Mouse (Mus musculus) embryonic fibroblast, embryonic 13.5 days (primary cell): Measurements from ENCODE around the gene Dusp1. TPM values are rescaled to one million over a fixed set of nuclear protein-coding genes. Genes with fewer than 3 reads are reported as not detected.

Source experiments
- H3K27ac ChIP-seq: 2 replicates; pipeline ENCODE4 v1.5.1; 2012; ENCODE audit warnings: low read length, control low read depth, inconsistent platforms; ENCODE audit not compliant: insufficient read depth
- H3K4me1 ChIP-seq: 2 replicates; pipeline ENCODE4 v1.6.1; 2011; ENCODE audit warnings: low read length; ENCODE audit not compliant: control insufficient read depth, insufficient read depth
- H3K4me3 ChIP-seq: 2 replicates; pipeline ENCODE4 v1.5.1; 2011; ENCODE audit warnings: mild to moderate bottlenecking, control low read depth, low read length; ENCODE audit not compliant: insufficient read depth
- CTCF ChIP-seq: IDR thresholded peaks from 2 replicates; pipeline ENCODE4 v1.5.1; 2011; ENCODE audit warnings: mild to moderate bottlenecking, control low read depth, low read length, moderate library complexity, borderline replicate concordance; ENCODE audit not compliant: insufficient read depth
- POLR2A ChIP-seq: IDR thresholded peaks from 2 replicates; pipeline ENCODE4 v1.6.1; 2011; ENCODE audit warnings: low read depth, mild to moderate bottlenecking, control low read depth, low read length, moderate library complexity
- polyA plus RNA-seq: library from polyadenylated mRNA; stranded (reverse); fragments of >200 nt; gene quantifications from 2 replicates; pipeline ENCODE4 v1.2.4, GENCODE M21; 2011; ENCODE audit warnings: low read depth; ENCODE audit not compliant: missing spikeins, insufficient read length

Gene Dusp1
- polyA plus RNA-seq, 1 experiment: 36.3 TPM

GRCm38 (mm10) chr17:26544319-26544963 lies 17.5 kb downstream of the Dusp1 start:
- TF ChIP-seq CTCF: no peak
- no peak for TF ChIP-seq POLR2A
- Histone ChIP-seq H3K4me3 (no peak overlapping the region), H3K27ac (no peak overlapping the region), H3K4me1 (no peaks in the 10 kb centered on the region)

GRCm38 (mm10) chr17:26540083-26540482 lies 21.8 kb downstream of the Dusp1 start:
- no peak for TF ChIP-seq CTCF
- no peak for TF ChIP-seq POLR2A
- peaks cover 12% of the 10 kb centered on the region for H3K4me1 ChIP-seq
- no peak overlapping the region for H3K27ac ChIP-seq
- no peak overlapping the region for H3K4me3 ChIP-seq

GRCm38 (mm10) chr17:26537722-26538471 lies 24.0 kb downstream of the Dusp1 start:
- TF ChIP-seq CTCF: no peak
- TF ChIP-seq POLR2A: no peak
- H3K27ac ChIP-seq: no peak overlapping the region
- no peak overlapping the region for H3K4me3 ChIP-seq
- peaks cover 23% of the 10 kb centered on the region for H3K4me1 ChIP-seq

GRCm38 (mm10) chr17:26535251-26536136 lies 26.4 kb downstream of the Dusp1 start:
- no peak overlapping the region for H3K4me3 ChIP-seq
- peaks cover 26% of the 10 kb centered on the region for H3K4me1 ChIP-seq
- TF ChIP-seq POLR2A: no peak
- TF ChIP-seq CTCF: no peak
- H3K27ac ChIP-seq: peak overlapping the region; percentile 95; the same call in 1 of the 2 replicates

- H3K4me3 ChIP-seq: no peak overlapping the region
- no peak for TF ChIP-seq CTCF
- no peak for TF ChIP-seq POLR2A
- H3K4me1 ChIP-seq: peaks cover 30% of the 10 kb centered on the region
- H3K27ac ChIP-seq: peak overlapping the region; percentile 95
Observed at GRCm38 (mm10) chr17:26534695-26535094, 27.2 kb downstream of the Dusp1 start.

- Histone ChIP-seq H3K4me1 (peaks cover 35% of the 10 kb centered on the region), H3K27ac (peak overlapping the region; percentile 95), H3K4me3 (no peak overlapping the region)
- 0 out of 2 replicates have a peak, but pooled peaks have one; percentile 11 for TF ChIP-seq POLR2A
- TF ChIP-seq CTCF: no peak
Observed at GRCm38 (mm10) chr17:26533871-26534372, 28.0 kb downstream of the Dusp1 start.

GRCm38 (mm10) chr17:26532476-26533045 lies 29.4 kb downstream of the Dusp1 start:
- H3K4me1 ChIP-seq: peaks cover 39% of the 10 kb centered on the region
- no peak for TF ChIP-seq POLR2A
- TF ChIP-seq CTCF: no peak
- H3K27ac ChIP-seq: no peak overlapping the region
- H3K4me3 ChIP-seq: no peak overlapping the region

GRCm38 (mm10) chr17:26531395-26532027 lies 30.4 kb downstream of the Dusp1 start:
- Histone ChIP-seq H3K4me1 (peaks cover 39% of the 10 kb centered on the region), H3K4me3 (no peak overlapping the region), H3K27ac (peak overlapping the region; percentile 98)
- no peak for TF ChIP-seq CTCF
- TF ChIP-seq POLR2A: no peak
